Mouse (Mus musculus): Measurements from ENCODE around the gene Lgals9.

Lgals9 gene

DNA sequence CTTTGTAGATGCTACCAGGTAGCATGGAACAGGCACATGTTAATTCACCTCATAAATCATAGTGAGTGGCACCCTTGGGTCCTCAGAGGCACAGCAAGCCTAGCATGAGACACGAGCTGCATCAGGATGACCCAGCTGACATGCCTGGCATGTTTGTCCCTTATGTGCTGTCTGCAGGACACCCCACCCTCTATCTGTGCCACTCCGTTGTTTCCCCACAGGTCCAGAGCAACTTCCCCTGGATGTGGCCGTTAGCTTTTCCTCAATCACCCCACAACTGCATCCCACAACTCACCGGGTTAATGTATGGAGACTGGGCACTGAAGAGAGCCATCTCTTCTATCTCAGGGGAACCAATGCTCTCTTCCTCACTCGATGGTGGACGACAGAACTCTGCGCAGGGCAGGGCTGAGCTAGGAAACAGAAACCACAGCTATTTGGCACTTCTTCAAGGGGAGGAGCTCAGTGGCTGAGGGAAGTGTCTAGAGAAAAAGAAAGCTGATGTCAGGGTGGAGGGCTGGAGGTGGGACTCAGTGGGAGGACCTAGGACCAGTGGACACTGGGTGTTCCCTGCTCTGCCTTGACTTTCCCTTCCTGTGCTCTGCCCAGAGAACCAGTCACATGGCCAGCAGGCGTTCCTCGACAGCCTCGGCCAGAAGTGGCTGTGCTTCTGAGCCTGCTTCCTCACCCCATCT lies at the start of gene Lgals9:
TSS of gene Lgals9 (minus strand) at position 464 of the 695 bp plus-strand sequence.
- DNase-seq (ENCODE audit: low spot score), result no peak

- DNase-seq (ENCODE audit: low spot score), result no peak
These were observed 48.9 kb upstream of the Lgals9 start for GRCm38 (mm10) chr11:79033636-79034035.

DNA sequence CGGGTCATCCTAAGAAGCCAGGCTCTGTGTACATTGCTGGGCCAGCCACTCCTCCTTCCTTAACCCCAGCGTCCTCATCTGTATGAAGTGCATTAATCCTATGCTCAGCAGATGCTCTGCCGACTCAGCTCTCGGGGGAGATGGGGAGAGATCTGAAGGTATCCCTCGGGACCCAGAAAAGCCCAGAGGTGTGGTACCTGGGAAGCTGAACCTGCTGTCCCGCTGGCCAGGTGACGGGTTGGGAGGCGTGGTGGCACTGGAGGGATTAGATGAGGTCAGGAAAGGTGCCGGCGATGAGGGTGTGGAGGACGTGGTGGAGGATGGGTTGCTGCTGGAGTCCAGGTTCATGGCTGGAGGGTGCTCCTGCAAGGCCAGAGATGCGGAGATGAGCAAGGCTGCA lies 48.3 kb upstream of the Lgals9 start:
- DNase-seq (ENCODE audit: low spot score), result no peak

DNA sequence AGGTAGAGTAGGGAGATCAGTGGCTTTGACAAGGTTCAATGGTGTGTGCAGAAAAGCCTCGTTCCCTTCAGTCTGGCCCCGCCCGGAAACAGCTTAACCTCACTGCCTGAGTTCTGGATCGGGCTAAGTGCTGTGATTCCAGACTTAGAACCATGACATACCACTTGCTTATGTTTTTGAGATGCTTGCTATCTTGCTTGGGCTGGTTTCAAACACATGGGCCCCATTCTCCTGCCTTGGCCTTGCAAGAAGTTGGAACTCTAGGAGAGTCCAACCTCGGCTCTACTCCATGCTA lies 46.7 kb upstream of the Lgals9 start:
- DNase-seq (ENCODE audit: low spot score), result no peak

DNA sequence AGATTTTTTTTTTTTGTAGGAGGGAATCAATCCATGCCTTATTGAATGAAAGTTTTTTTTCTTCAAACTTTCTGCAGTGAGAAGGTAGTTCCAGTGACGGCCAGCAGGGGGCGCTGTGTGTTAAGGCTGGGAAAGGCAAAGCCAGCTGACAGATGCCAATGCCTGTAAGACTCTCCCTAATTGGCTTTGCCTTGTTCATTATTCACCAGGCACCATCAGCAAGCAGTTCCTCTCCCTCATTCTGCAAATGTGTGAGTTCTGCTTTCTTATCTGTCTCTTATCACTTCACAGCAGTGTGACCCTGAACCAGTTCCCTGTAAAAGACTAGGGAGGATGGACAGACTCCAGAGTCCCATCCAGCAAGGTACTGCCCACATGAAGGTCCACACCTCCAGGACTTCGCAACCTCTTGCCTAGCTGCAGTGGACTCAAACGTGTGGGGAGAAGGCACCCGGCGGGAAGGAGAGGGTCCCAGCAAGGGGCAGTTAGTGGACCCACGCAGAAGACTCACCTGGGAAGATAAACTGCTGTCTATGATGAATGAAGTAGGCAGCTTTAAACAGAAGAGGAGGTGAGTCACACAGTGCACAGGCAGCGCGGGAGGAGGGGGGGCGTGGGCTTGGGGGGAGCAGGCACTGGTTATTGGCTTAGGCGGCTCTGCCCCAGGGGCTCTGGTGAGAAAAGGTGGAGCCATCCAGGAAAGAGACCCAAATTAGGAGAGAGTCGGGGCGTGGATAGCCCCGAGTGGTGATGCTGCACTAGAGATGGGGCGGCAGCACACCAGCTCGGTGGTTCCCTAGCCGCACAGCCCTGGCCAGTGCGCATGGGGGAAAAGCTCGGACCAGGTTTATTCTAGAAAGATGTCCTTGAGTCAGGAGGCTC lies 46.1 kb upstream of the Lgals9 start:
- DNase-seq (ENCODE audit: low spot score), result peak; percentile 82

GRCm38 (mm10) chr11:79023751-79024150 lies 39.0 kb upstream of the Lgals9 start:
- no peak for DNase-seq (ENCODE audit: low spot score)

DNA sequence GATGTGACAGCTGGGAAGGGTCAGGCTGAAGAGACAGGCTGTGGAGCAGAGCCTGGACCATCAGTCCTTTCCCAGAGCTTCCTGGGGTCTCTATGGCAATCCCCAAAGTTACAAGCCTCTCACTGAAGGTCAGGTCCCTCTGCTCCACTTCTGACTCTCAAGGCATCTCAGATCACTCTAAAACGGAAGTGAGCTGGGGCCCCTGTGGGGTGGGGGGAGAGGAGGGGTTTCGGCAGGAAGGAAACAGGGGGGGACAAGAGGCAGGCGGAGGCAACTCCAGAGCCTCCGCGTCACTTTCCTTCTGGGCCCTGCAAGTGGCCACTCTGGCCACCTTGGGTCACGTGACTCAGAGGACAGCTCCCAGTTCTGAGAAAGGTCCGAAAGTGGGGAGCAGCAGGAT lies 38.6 kb upstream of the Lgals9 start:
- DNase-seq (ENCODE audit: low spot score), result peak; percentile 43

- DNase-seq (ENCODE audit: low spot score), result no peak
These were observed 38.1 kb upstream of the Lgals9 start for GRCm38 (mm10) chr11:79022836-79023235.

- DNase-seq (ENCODE audit: low spot score), result no peak
These were observed 35.8 kb upstream of the Lgals9 start for GRCm38 (mm10) chr11:79020535-79021045.

DNA sequence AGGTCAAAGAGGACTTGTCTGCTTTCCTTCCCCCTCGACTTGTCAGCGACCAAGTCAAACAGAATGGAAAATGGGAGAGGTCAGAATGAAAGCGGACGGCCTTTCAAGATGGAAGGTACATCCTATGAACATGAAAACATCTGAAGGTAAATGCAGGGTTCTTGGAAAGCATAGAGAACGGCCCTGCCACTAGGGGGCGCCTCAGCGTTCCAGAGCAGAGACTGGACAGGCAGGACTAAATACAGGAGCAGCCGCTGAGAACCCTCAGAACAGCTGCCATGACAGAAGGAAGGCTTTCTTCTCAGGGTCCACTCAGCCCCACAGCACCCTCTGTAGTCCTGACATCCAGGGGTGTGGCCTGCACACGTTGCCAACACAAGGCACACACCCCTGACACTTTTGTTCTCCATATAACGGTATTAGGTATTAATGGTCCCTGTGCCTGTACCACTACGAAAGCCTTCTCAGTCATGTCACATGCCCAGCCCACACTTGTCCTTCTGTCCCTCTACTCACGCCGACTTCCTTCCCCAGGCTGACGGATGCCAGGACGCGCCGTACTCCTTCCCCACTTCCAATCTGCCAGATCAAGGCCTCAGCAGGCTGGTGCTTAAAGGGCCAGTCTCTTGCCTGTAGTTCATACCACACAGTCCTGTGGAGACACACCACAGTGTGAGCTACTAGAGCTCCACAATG lies 35.2 kb upstream of the Lgals9 start:
- DNase-seq (ENCODE audit: low spot score), result no peak

- DNase-seq (ENCODE audit: low spot score), result peak; percentile 83
These were observed 34.4 kb upstream of the Lgals9 start for GRCm38 (mm10) chr11:79018954-79019704.

DNA sequence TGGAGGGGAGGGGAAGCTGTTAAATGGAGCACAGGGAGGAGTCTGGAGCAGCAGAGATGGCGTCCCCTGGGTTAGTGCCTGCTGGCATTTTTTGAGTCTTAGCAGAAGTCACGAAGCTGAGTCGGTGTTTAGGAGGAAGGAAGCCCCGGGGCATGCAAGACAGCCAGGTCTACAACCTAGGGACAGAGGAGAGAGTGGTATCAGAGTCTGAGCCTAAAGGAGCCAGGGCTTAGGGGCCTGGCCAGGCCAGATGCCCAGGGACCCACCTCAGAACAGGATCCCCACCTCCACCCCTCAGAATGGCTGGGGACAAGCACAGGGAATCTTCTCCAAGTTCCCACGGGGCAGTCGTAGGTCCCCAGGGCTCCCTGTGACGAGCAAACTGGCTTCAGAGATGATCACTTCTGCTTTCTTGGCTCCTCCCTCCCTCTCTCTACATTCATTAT lies 32.4 kb upstream of the Lgals9 start:
- DNase-seq (ENCODE audit: low spot score), result no peak

DNA sequence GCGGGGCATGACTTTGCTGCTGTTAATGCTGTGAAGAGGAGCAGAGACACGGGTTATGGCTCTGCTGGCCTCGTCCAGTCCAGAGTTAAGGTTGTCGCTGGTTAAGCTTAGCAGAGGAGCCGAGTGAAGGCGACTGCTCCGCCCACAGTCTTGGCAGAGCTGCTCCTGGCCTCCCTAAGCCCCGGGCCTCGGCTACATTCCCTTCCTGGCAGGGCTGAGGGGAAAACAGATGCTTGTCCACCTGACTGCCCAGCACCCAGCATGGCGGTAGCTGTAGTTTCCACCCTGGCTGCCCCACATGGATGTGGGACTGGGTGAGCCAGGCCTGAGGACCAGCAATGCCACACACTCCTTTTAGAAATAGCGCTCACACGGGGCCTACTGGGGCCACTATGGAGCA lies 31.5 kb upstream of the Lgals9 start:
- DNase-seq (ENCODE audit: low spot score), result no peak

DNA sequence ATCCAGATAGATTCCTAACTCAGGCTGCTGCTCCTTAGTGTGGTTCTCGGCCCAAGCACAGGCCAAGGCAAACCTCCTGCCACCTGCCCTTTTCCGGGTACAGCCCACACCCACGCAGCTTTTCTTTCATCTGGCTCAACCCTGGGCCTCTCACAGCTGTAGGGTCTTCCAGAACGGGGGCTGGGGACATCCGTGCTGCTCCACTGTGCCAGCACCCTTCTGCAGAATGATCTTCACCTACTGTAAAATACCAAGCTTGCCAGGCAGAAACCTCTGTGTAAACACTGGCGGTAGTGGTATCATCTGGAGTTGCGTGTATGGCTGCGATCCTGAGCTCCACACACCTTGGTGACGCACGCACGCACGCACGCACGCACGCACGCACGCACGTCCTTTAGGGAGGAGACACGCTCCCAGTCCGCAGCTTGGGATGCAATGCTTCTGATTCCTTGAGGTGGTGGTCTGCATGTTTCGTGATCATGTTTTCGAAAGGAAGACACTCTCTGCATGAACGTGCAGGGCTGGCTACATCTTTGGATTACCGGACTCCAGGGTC lies 31.0 kb upstream of the Lgals9 start:
- no peak for DNase-seq (ENCODE audit: low spot score)

DNA sequence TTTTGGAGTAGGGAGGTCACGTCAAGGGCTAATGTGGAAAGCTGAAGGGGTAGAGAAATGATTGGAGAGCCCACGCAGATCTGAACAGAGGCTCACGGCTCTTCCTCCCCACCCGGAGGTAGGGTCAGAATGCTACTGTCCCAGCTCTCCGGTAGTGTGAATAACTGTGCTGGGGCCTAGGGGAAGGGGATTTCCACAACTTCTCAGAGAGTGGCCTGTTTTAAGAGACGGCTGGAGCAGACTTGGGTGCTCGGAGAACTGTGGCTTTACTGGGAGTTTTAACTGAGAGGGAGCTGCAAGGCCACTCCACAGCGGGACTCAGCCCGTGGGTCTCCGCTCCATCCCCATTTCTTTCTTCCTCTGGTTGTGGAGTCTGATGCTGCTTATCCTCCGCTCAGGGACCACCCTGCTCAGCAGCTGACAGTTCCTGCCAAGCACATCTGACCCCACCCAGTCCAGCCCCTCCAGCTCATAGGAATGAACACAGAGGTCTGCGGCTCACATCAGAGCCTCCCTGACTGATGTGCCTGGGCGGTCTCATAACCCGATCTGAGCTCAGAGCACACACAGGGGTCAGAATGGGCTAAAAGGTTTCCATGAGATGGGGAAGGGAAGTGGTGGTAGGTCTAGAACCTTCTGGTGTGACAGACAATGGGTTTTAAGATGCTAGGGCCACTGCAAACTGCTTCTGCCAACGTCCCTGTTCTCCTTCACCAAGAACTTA lies 30.0 kb upstream of the Lgals9 start:
- no peak for DNase-seq (ENCODE audit: low spot score)

DNA sequence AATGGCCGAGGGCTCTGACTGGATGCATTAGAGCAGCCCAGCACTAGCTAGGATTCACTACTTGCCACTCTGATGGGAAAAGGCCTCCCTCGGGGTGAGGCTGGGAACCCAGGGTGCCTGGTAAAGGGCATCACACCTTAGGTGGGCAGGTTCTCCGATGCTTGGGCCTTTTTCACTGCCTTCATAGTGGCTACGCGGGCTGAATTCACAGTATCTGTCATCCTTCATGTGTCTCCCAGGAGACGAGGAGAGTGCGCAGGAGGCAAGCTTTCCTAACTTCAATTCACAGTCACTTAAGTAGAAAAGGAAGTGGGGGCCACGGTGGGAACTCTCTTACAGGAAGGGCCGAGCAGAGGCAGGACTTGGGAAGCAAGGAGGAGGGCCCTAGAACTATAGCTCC lies 29.1 kb upstream of the Lgals9 start:
- DNase-seq (ENCODE audit: low spot score), result no peak

- no peak for DNase-seq (ENCODE audit: low spot score)
These were observed 28.3 kb upstream of the Lgals9 start for GRCm38 (mm10) chr11:79013056-79013455.

DNA sequence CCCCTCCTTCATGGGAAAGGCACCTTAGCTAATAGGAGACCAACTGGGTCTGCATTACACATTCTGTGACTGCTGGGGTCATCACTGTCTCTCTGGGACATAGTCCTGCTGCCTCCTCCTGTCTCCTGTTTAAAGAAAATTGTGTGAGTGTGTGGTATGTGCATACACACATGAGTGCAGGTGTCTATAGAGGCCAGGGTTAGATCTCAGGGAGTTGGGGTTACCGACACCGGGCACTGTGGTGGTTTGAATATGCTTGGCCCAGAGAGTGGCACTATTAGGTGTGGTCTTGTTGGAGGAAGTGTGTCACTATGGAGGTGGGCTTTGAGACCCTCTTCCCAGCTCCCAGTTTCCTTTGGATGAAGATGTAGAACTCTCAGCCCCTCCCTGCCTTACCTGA lies 27.8 kb upstream of the Lgals9 start:
- no peak for DNase-seq (ENCODE audit: low spot score)

DNA sequence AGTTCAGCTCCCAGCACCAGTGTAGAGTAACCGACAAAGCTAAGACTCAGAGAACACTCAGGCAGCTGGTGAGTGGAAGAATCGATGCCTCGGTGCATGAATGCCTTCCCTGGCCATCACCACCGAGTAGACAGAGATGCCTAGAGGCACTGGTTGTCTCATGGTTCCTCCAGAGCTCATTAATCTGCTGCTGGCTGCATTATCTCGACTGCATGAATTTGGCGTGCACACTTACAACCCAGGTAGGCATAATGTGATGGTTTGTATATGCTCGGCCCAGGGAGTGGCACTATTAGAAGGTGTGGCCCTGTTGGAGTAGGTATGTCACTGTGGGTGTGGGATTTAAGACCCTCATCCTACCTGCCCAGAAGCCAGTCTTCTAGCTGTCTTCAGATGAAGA lies 24.1 kb upstream of the Lgals9 start:
- no peak for DNase-seq (ENCODE audit: low spot score)

DNA sequence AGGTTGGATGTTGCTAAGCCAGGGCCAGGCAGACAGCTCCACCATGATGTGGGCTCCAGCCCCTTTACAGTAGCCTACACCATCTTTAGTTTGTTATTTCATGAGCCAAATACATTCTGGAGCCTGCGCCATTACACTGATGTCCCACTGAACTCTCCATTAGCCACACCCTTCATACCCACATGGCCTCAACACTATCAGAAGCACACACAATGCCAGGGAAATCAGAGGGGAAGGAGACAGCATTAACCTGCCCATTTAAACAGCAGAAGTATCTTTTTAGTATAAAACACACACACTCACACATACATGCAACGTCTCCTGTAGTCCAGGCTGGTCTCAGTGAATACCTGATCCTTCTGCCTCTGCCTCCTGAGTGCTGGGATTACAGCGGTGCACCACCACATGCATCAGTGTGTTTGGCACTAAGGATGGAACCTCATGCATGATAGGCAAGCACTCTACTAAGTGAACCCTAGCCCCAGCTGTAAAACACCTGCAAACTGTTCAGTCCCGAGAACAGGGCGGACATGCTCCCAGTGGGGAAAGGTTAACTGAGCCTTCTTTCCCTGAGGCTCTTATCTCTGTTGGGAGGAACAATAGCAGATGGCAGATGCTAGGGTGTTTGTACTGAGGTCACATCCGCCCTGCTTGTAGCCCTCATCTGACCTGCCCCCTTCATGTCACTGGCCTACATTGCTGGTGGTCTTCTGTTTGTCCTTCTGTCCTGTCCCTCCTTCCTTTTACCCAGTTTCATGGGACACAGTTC lies 23.4 kb upstream of the Lgals9 start:
- no peak for DNase-seq (ENCODE audit: low spot score)
